Mouse (Mus musculus) T-cell, adult 2 months (primary cell): Measurements from ENCODE around the gene Amer2.
"Not testable (repeated sequence)": the region's sequence is repeated elsewhere in the genome, so short reads cannot be mapped to it uniquely, and the experiment has no call there.

Experiments used
- DNase-seq: peaks from one replicate; pipeline ENCODE4 v3.0.0; 2022; ENCODE audit warnings: low spot score

Gene Amer2

GRCm38 (mm10) chr14:60372821-60373309 is at the start of gene Amer2:
Gene Amer2 (plus strand): TSS chr14:60373259.
- no peak for DNase-seq

GRCm38 (mm10) chr14:60340001-60340400 is 33.1 kb upstream of the Amer2 start:
- not testable (repeated sequence) for DNase-seq

GRCm38 (mm10) chr14:60340570-60340969 is 32.5 kb upstream of the Amer2 start:
- DNase-seq = no peak

- DNase-seq = no peak
These were observed 27.7 kb upstream of the Amer2 start for GRCm38 (mm10) chr14:60345326-60345876.

- no peak for DNase-seq
These were observed 14.7 kb upstream of the Amer2 start for GRCm38 (mm10) chr14:60358347-60358746.

GRCm38 (mm10) chr14:60361380-60362212 is 11.5 kb upstream of the Amer2 start:
- DNase-seq = no peak

GRCm38 (mm10) chr14:60366729-60367128 is 6.3 kb upstream of the Amer2 start:
- DNase-seq = no peak

- no peak for DNase-seq
These were observed 4.0 kb upstream of the Amer2 start for GRCm38 (mm10) chr14:60368769-60369666.

- DNase-seq = no peak
These were observed 3.3 kb upstream of the Amer2 start for GRCm38 (mm10) chr14:60369667-60370315.

- no peak for DNase-seq
These were observed 4.0 kb downstream of the Amer2 start for GRCm38 (mm10) chr14:60377107-60377506.

GRCm38 (mm10) chr14:60377546-60377945 is 4.5 kb downstream of the Amer2 start:
- DNase-seq = no peak

GRCm38 (mm10) chr14:60378057-60378565 is 5.1 kb downstream of the Amer2 start:
- no peak for DNase-seq

- DNase-seq = no peak
These were observed 5.7 kb downstream of the Amer2 start for GRCm38 (mm10) chr14:60378566-60379322.

GRCm38 (mm10) chr14:60379323-60379957 is 6.4 kb downstream of the Amer2 start:
- no peak for DNase-seq

- DNase-seq = no peak
These were observed 6.9 kb downstream of the Amer2 start for GRCm38 (mm10) chr14:60379958-60380330.

GRCm38 (mm10) chr14:60381671-60382070 is 8.6 kb downstream of the Amer2 start:
- DNase-seq = no peak

- no peak for DNase-seq
These were observed 10.8 kb downstream of the Amer2 start for GRCm38 (mm10) chr14:60383816-60384215.

- no peak for DNase-seq
These were observed 11.2 kb downstream of the Amer2 start for GRCm38 (mm10) chr14:60384269-60384668.

GRCm38 (mm10) chr14:60385079-60385643 is 12.1 kb downstream of the Amer2 start:
- DNase-seq = no peak
